Mouse (Mus musculus): ENCODE data around the gene Jag2.

- TF ChIP-seq NANOG (IDR thresholded peaks at IDR 0.05; ENCODE audit: borderline replicate concordance, low read length) (no peak), CTCF (conservative IDR thresholded peaks at IDR 0.05; ENCODE audit: low read length) (no peak)
Observed at GRCm38 (mm10) chr12:112874199-112874598, 55.4 kb downstream of the Jag2 start.

Data from E14TG2a.4 (cell line).